Mouse (Mus musculus) heart, adult 11 months (tissue): Measurements from ENCODE around the gene Btla.

Experiments used
- DNase-seq: peaks from one replicate; pipeline ENCODE4 v3.0.0; 2022

Btla gene

DNA sequence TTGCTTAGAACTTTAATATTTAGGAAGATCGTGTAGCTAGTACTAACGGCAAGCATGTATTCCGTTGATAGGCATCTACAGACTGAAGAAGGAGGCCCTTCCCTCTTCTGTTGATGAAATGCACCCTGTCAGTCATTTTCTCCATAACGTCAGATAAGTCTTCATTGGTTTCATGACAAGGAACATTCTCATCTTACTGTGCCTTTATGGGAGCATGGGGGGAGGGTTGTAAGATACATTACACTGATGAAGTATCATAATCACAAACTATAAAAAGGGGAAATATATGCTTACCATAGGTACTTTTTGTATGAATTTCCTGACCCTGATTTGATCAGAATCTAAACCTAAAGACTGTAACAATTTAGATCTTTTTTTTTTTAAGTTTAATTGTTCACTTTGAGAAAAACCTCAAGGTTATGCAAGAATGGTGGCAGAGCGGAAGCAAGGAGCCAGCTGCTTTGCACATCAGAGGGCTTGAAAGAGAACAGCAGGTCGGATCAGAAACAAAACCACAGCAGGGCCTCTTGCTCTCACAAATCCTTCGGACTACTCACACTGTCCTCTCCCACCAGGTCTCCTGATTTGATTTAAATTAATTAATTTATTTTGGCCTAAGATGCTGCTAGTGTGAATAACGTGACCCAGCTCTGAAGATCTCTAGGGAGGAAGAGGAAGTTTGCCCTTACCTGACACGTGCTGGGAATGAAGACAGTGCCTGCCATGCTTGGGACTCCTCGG is at the start of gene Btla:
Gene Btla (plus strand): TSS at position 668 of the 741 bp plus-strand sequence.
- peak; percentile 80 for DNase-seq

DNA sequence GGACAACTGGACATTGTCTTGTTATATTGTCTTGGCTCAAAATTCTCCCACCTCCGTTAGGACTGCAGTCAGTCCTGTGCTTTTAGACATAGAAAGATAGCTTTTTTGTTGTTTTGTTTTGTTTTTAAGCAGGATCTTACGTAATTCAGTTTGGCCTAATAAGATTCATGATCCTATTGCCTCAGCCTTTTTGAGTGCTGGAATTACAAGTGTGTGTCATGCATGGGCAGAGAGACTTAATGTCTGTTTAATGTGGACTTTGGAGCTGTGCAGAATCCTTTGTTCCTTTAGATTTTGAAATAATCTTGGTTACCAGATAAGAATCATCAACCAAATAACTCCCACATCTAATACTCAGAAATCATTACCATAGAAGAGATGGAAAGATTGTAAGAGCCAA is 45.6 kb upstream of the Btla start:
- no peak for DNase-seq

- no peak for DNase-seq
Observed at GRCm38 (mm10) chr16:45181824-45182223, 42.3 kb upstream of the Btla start.

GRCm38 (mm10) chr16:45192613-45193012 is 31.5 kb upstream of the Btla start:
- DNase-seq: peak; percentile 89

GRCm38 (mm10) chr16:45196816-45197215 is 27.3 kb upstream of the Btla start:
- peak; percentile 89 for DNase-seq

- DNase-seq: no peak
Observed at GRCm38 (mm10) chr16:45201395-45201794, 22.7 kb upstream of the Btla start.

DNA sequence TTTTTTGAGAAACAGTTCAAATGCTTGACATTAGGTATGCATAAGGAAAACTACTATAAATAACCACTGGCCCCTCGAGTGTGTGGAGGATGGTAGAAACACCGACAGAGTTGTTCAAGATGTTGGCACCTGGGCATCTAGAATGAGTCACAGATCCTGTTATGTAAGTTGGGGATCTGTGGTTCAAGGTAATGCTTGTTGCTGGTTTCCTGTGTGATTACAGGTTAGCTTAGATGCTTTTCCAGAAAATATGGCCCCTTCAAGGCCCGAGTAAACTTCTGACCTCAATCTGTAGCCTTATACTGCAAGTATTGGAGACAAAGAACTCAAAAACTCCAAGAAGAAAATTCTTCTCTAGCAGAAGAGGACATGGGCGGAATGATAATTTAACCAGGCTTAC is 19.7 kb upstream of the Btla start:
- DNase-seq: no peak

GRCm38 (mm10) chr16:45204859-45205670 is 19.1 kb upstream of the Btla start:
- DNase-seq: peak; percentile 64

- DNase-seq: no peak
Observed at GRCm38 (mm10) chr16:45222016-45222415, 2.1 kb upstream of the Btla start.

DNA sequence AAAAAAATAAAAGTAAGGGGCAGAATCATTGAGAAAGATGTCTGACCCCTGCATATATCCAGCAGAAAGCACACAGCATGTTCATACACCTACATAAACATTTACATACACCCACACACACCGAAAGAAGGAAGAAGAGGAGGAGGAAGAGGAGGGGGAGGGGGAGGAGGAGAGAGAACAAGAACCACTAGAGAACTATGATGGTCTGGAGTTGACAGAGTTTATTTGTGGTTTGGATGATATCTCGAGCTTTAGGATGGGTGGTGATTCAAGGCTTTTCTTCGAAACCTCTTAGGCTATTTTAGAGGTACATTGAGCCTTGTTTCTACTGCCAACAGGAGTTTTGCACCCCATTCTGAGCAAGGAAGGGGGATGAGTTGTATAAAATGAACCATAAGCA is 1.3 kb upstream of the Btla start:
- DNase-seq: no peak

GRCm38 (mm10) chr16:45224431-45225008 is 405 bp downstream of the Btla start:
- peak; percentile 55 for DNase-seq

- peak; percentile 72 for DNase-seq
Observed at GRCm38 (mm10) chr16:45227002-45227401, 2.9 kb downstream of the Btla start.

DNA sequence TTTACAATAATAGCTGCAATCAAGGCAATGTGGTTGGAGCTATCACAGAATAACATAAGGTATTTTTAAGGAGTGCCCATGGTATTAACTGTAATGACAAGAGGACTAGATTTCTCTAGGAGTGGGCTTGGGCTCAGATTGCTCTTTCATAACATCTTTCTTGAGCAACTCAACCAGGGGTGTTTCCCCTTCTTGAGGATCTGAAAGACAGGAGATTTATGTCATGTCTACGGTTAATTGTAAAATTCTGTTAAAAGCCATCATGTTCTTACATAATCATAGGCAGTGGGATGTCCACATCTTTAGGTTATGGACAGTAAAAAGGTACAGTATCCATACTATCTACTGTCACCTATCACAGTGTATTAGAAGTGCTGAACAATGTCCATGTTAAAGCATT is 7.2 kb downstream of the Btla start:
- no peak for DNase-seq

- no peak for DNase-seq
Observed at GRCm38 (mm10) chr16:45233007-45233406, 8.9 kb downstream of the Btla start.

- DNase-seq: no peak
Observed at GRCm38 (mm10) chr16:45242700-45243099, 18.6 kb downstream of the Btla start.

- no peak for DNase-seq
Observed at GRCm38 (mm10) chr16:45244930-45245472, 20.9 kb downstream of the Btla start.

DNA sequence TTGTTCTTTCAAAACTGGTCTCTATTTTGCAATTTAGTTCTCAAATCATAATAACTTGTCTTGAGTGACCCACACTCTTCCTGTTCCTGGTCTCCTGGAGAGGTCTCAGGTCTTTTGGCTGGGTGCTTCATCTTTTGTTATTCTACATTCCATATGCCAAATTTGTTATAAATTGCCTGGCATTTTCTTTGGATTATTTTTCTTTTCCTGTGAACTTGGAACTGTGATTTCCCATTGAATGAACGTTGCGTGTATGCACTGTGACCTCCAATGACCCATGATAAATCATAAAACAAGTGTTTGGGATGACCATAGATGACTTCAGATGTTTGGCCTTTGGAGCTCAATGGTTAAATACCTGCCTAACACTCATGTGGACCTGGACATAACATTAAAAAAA is 25.6 kb downstream of the Btla start:
- no peak for DNase-seq

DNA sequence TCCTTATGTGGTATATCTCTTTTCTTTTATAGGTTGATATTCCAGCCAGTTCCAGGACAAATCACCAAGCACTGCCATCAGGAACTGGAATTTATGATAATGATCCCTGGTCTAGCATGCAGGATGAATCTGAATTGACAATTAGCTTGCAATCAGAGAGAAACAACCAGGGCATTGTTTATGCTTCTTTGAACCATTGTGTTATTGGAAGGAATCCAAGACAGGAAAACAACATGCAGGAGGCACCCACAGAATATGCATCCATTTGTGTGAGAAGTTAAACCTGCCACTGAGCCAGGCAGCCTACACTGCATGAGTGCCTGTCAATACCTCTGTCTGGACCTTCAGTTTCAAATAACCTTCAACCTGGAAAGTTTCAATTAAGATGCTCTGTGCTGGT is 26.2 kb downstream of the Btla start:
- DNase-seq: no peak

GRCm38 (mm10) chr16:45251773-45252413 is 27.8 kb downstream of the Btla start:
- no peak for DNase-seq

DNA sequence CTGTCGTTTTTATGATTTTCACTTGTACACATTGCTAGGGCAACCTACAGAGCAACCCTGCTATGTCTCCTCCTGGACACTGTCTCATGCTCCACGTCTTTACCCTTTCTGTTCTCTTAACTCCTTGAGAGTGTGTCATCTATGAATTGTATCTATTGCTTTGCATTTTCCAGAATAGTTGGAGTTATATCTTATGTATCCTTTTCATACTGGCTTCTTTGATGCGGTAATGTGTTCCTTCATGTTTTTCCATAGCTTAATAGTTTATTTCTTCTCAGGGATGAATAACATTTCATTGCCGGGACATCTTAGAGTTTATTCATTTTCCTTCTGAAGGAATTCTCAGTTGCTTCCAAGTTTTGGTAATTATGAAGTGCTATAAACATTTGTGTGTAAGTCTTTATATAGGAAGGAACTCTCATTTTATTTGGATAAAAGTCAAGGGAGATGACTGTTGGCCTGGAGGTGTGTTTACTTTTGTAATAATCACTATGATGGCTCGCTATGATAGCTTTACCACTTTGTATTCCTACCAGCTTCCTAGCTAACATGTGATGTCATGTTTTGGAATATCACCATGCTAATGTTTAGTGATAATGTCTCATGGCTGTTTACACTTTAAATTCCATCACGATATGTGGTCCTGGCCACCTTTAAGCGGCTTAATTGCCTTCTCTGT is 31.2 kb downstream of the Btla start:
- DNase-seq: no peak

GRCm38 (mm10) chr16:45256895-45257294 is 32.8 kb downstream of the Btla start:
- peak; percentile 88 for DNase-seq

- no peak for DNase-seq
Observed at GRCm38 (mm10) chr16:45257567-45257966, 33.5 kb downstream of the Btla start.
